8 mouse cellular contexts compared by ENCODE assay signal in the genomic region with DNA sequence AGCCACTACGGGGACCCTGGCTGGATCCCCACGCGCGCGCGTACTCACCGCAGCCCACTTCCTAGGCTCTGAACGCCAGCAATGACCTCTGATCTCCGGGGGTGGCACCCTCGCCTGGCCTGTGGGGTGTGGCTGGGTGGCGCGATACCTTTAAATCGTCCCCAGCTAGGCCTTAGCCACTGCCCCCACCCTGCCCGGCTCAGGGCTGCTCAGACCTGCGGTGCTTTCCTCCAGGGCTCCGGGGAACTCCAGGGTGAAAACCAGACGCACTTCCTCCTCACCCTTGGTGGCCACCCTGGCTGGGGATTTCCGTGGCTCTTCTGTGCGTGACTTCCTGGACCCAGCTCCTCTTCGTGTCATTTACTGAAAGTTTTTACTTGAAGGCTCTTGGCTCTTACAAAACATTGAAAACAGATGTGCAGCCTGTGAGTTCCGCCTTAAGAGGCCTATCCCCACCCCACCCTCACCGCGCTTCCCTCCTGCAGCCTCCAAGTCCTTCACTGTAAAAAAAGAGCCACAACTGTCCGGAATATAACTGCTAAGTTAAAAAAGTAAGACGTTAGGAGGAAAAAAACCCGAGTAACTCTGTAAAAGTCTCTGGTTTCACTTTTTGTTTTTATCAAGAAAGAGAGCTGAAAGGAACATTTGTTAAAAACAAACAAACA. TPM values are rescaled to one million over a fixed set of nuclear protein-coding genes. Genes with fewer than 3 reads are reported as not detected.
A peak's percentile ranks its signal among the peaks of the same experiment; 100 is the strongest.
DNase-seq lines count a peak whose midpoint lies in the region; ATAC-seq lines count a peak whose summit lies in the region.

Gene Birc3, minus strand, starts transcription at position 412 of the 665 bp plus-strand sequence.

- H3K27ac ChIP-seq in forebrain, embryonic 15.5 days (replicated peaks), result no peak within 1 kb of the TSS

- H3K36me3 ChIP-seq in forebrain, embryonic 15.5 days, result no peaks in the 10 kb centered on the region

- H3K4me2 ChIP-seq in forebrain, embryonic 15.5 days (replicated peaks), result peak within 1 kb of the TSS; percentile 89

- H3K4me3 ChIP-seq in forebrain, embryonic 15.5 days, result peak within 1 kb of the TSS; percentile 42

- H3K27me3 ChIP-seq in forebrain, embryonic 15.5 days, result no peaks in the 10 kb centered on the region

- H3K9ac ChIP-seq in forebrain, embryonic 15.5 days (replicated peaks), result peak within 1 kb of the TSS; percentile 49

- 11% methylated on average over 26 of the region's 26 CpGs for WGBS in forebrain, embryonic 15.5 days

- ATAC-seq in forebrain, embryonic 15.5 days (replicated peaks), result peak; percentile 77

- H3K4me1 ChIP-seq in forebrain, embryonic 15.5 days, result peaks cover 6% of the 10 kb centered on the region

- DNase-seq in ES-CJ7 (ENCODE audit: low read depth, low spot score), result peak; percentile 38
- peak; percentile 33 for DNase-seq in brain, adult 2 months (ENCODE audit: low read depth, low spot score)
- DNase-seq in heart, postnatal 4 days, result peak; percentile 67
- DNase-seq in layer of hippocampus, adult 9-11 months, result peak; percentile 24
- DNase-seq in lung, postnatal 36 days, result peak; percentile 88
- DNase-seq in right cerebral cortex, adult 2 months (ENCODE audit: low spot score in 2 of 2), result peak; percentile 7 to 11
- DNase-seq in urinary bladder, postnatal 14 days (ENCODE audit: low spot score), result peak; percentile 68

- no peaks in the 10 kb centered on the region for H3K9me3 ChIP-seq in forebrain, embryonic 15.5 days

RNA-seq across cellular contexts. Expression of gene Birc3, which starts in this region (rescaled TPM):
- 0.88 and 1.2 TPM in 2 replicates for polyA plus RNA-seq in forebrain, embryonic 15.5 days (2015; fragmentation: Nextera tagmentation; extraction: Ambion mirVana)
- 1 to 10 TPM; 7.0 to 8.8 TPM for total RNA-seq in heart, postnatal 4 days (2021)

Comparison
In these comparisons a context has a peak if more than half of its experiments do, and no peak if none do; other contexts are left out.
1. DNase-seq: peak in every context shown above with its lines; median percentile 88 in lung, postnatal 36 days; 68 in urinary bladder, postnatal 14 days; 67 in heart, postnatal 4 days; 38 in ES-CJ7; 33 in brain, adult 2 months; 24 in layer of hippocampus, adult 9-11 months; 9 in right cerebral cortex, adult 2 months.